Mouse (Mus musculus) frontal cortex, postnatal 36 days (tissue): ENCODE measurements around the gene Ctsh.
A peak's percentile ranks its signal among the peaks of the same experiment; 100 is the strongest.
"Not testable (repeated sequence)": the region's sequence is repeated elsewhere in the genome, so short reads cannot be mapped to it uniquely, and the experiment has no call there.

Source experiments
- DNase-seq, 2 experiments: peaks; one replicate each; pipeline ENCODE4 v3.0.0; 2022; ENCODE audit warnings: low spot score in 2 of 2

Ctsh gene

GRCm38 (mm10) chr9:90056716-90057115 lies 2.8 kb downstream of the Ctsh start:
- DNase-seq, result no peak

- DNase-seq, result no peak
Measured at GRCm38 (mm10) chr9:90059828-90060573, 6.0 kb downstream of the Ctsh start.

GRCm38 (mm10) chr9:90060574-90060875 lies 6.6 kb downstream of the Ctsh start:
- no peak for DNase-seq

GRCm38 (mm10) chr9:90060932-90061331 lies 7.0 kb downstream of the Ctsh start:
- not testable (repeated sequence) for DNase-seq

DNA sequence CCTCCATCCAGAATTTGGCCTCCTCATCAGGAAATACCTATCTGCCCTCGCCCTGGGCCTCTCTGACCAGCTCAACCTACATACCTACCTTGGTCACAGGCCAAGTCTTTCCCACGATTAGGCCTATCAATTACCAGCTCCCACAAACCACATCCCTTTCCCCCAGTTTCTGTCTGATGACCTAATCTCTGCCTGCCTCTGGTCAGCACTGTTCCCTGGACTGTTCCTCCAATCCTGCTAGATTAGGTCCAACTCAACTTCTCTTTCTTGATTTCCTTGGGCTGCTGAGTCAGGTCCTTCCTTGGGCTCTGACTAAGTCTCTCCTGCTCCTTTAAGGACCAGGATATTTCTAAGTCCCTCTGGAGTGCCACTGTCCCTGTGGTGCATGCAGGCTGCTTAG lies 13.4 kb downstream of the Ctsh start:
- DNase-seq, result no peak

DNA sequence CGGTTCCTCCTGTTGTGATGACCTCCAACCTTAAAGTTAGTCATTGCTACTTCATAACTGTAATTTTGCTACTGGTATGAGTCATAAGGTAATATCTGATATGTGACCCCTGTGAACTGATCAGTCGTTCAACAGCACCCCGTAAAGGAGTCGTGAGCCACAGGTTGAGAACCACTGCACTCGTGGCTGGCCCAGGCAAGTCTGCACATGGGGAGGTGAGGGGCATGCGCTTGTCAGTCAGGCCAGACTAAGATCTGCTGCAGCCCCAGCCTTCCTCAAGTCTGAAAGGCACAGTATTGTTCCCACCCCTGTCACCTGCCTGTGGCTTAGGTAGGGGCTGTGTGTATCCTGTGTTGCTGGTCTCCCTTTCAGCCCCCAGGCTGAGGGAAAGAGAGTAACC lies 14.8 kb downstream of the Ctsh start:
- DNase-seq, result no peak

DNA sequence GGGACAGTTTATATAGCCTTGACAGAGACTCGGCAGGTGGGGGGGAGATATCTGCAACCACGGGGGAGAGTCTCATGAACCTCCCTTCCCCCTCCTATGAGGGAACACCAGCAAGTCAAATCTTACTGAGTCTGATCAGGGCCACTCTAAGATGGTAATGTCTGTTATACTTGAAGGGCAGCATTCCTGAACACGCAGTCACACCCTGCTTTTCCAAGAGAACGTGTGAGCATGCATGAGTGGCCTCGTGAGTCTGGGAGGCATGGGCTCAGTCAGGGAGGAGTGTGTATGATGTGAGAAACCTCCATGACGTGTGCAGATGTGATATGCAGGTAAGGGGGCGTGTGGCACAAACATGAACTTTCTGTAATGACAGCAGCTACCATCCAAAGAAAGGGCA lies 15.5 kb downstream of the Ctsh start:
- no peak for DNase-seq

GRCm38 (mm10) chr9:90070174-90070573 lies 16.2 kb downstream of the Ctsh start:
- no peak for DNase-seq

GRCm38 (mm10) chr9:90075336-90075735 lies 21.4 kb downstream of the Ctsh start:
- DNase-seq, result no peak

GRCm38 (mm10) chr9:90076131-90076530 lies 22.2 kb downstream of the Ctsh start:
- no peak for DNase-seq

- DNase-seq, result peak; percentile 36 to 69
Measured at GRCm38 (mm10) chr9:90076849-90077461, 23.0 kb downstream of the Ctsh start.

DNA sequence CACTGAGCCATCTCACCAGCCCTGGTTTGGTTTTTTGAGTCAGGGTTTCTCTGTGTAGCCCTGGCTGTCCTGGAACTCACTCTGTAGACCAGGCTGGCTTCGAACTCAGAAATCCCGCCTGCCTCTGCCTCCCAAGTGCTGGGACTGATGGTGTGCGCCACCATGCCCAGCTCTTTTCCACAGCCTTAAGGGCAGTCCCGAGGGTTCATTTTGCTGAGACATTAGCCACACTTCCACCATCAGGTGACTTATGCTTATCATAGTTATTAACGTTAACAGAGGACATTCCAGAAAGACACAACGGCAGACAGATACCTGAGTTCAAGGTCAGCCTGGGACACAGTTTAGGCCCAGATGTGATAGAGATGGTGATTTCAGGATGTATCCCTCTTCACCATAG lies 28.0 kb downstream of the Ctsh start:
- DNase-seq, result not testable (repeated sequence)

DNA sequence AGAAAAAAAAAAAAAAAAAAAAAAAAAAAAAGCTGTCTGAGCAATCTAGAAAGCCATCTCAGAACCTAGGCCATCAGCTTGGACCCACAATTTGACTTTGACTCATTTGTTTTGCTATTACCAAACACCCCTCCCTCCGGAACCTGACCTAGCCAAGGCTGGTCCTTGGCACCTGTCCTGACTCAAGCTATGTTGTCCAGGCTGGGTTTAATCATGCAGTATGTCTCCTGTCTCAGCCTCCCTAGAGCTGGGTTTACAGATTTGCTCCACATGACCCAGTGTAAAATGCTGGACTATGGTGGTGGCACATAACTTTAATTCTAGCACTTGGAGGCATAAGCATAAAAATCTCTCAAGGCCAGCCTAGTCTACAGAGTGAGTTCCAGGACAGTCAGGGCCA lies 29.0 kb downstream of the Ctsh start:
- no peak for DNase-seq

DNA sequence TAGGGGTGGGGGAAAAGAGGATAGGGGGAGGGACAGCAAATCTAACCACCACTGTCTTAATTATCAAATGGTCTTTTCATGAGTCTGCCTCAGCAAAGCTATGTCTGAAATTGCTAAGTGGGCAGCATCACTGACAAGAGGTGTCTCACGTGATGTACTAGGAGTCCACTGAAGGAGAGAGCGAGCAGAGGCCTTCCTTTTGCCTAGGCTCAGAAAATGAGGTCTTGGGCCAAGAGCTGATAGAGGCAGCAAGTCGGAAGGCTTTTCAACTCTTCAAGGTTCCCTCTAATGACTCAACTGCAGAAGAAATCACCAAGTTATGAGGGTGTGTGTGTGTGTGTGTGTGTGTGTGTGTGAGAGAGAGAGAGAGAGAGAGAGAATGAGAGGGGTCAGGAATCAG lies 30.2 kb downstream of the Ctsh start:
- DNase-seq, result no peak

DNA sequence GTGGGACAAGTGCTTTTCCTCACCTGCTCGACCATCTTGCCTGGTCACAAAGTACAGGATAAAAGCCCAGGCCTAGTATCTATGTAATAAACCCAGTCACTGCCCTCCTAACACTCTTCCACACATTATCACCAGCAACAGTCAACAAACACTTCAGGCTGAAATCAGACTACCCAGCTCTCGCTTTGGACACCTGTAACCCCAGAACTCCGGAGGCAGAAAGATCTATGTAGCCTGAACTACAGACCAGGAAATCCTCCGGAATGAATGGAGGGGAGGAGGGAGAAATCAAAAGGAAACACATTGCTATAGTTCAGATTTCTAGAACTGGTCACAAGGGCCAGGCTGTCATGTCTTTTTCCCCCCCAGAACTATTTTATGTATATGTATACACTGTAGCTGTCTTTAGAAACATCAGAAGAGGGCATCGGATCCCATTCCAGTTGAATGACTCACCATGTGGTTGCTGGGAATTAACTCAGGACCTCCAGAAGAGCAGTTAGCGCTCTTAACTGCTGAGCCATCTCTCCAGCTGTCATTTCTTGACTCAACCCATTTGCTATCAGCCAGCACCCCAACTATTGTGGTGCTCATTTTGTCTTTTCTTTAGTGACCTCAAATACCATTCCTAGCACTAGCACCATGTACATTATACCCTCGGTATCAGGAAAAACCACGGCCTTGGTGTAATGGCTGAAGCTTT lies 31.0 kb downstream of the Ctsh start:
- DNase-seq, result no peak

DNA sequence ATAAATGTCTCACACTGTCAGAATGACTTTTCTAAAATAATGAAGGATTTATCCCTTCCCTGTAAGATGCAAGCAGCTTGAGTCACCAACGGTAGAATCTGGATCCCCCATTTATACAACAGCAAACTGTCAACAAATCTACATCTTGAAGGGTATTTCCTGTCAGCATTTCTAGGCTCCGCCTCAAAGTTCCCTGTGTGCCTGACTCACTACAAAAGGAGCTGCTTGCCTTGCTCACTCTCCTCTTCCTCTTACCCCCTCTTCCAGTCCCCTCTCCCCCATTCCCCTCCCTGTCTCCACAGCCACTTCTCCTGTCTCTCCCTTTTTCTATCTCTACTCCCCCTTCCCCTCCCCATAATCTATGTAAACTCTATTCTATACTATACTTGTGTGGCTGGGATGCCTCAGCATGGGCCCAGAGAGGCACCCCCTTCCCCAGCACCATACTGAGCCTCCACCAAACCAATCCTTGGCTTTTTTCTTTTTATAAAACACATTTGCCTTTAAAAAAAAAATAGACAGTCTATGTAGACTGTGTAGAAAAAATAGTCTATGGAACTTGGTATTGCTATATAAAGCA lies 34.0 kb downstream of the Ctsh start:
- DNase-seq, result no peak

DNA sequence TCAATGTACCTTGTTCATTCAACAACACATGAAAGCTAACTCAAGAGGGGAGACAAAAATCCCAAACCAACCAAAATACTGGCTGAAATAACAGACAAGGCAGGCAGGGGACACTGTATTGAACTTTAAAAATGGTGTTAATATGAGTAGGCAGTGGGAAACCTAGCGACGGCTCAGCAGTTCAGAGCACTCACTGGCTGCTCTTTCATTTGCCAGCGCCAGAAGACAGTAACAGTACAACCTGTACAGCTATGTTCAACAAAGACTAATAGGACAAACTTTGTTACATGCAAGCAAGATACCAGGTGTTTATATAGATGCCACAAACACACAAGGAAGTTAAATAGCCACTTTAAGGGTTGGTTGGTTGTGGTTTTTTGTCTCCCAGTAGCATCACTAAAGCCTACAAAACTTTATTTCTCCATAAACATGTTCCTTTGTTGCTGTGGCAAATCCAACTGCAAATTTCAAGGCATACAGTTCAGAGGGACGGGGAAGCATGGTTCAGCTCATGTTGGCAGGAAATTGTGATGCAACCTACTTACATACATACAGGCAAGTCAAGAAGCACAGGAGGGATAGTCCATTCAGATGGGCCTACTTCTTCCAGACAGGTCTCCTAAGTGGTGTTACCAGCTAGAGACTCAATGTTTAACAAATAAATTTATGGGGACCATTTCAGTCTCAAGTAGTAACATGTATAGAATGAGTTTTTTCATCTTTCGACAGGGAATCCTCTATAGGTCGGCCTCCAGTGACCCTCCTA lies 35.6 kb downstream of the Ctsh start:
- DNase-seq, result no peak

DNA sequence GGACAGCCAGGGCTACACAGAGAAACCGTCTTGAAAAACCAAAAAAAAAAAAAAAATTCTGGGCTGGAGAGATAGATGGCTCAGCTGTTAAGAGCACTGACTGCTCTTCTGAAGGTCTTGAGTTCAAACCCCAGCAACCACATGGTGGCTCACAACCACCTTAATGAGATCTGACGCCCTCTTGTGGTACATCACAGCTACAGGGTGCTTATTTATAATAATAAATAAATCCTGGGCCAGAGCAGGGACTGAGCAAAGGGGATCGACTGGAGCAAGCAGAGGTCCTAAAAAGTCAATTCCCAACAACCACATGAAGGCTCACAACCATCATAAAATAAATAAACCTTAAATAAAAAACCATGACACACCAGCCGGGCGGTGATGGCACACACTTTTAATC lies 45.0 kb downstream of the Ctsh start:
- DNase-seq, result no peak

GRCm38 (mm10) chr9:90100760-90101159 lies 46.8 kb downstream of the Ctsh start:
- no peak for DNase-seq

- no peak for DNase-seq
Measured at GRCm38 (mm10) chr9:90105462-90105861, 51.5 kb downstream of the Ctsh start.

GRCm38 (mm10) chr9:90106915-90107314 lies 53.0 kb downstream of the Ctsh start:
- no peak for DNase-seq

- no peak for DNase-seq
Measured at GRCm38 (mm10) chr9:90108272-90108671, 54.3 kb downstream of the Ctsh start.
